Mouse (Mus musculus): ENCODE measurements around the gene S1pr5. TPM values are rescaled to one million over a fixed set of nuclear protein-coding genes. Genes with fewer than 3 reads are reported as not detected.
"Not testable (repeated sequence)": the region's sequence is repeated elsewhere in the genome, so short reads cannot be mapped to it uniquely, and the experiment has no call there.

S1pr5 gene
- polyA plus RNA-seq, 1 experiment = 3.6 TPM

DNA sequence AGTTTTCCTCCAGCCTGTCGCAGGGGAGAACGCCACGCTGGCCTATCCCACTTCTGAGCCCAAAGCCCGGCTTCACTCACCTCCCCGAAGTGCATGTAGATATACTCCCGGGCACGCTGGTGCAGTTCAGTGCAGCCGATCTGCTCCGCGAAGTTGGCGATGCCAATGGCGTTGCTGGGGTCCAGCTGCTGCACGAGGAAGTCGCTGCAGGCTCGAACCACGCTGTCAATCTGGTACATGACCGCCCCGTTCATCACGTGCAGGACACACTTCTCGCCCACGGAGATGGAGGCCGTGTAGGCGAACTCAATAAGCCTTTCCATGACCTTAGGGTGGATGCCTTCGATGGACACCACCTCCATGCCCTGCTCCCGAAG is 11.3 kb downstream of the S1pr5 start:
- peaks cover 9% of the 10 kb centered on the region for H3K4me1 ChIP-seq (ENCODE audit: control insufficient read depth, insufficient read depth, insufficient read length, low read length)
- 0 out of 2 replicates have a peak overlapping the region, but pooled peaks have one; percentile 9 for H3K27ac ChIP-seq (replicated peaks; ENCODE audit: low read depth, low read length)
- peak overlapping the region; percentile 91 for H3K4me3 ChIP-seq (ENCODE audit: insufficient read depth, low read depth, low read length)

DNA sequence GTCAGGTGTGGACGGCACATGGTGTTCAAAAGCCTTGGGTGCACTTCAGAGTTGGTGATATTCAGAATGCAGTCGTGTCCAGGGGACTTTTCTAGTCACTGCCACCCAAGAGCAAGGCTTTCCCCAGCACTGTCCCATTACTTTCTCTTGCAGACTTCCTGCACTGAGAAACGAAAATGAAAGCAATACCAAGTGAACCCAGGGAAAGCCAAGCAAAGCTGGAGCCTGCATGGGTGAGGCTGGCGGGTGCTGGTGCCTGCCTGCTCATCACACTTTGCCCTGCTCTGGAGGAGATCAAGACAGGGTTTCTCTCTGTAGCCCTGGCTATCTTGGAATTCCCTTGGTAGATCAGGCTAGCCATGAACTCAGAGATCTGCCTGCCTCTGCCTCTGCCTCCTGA is 12.9 kb downstream of the S1pr5 start:
- peaks cover 9% of the 10 kb centered on the region for H3K4me1 ChIP-seq (ENCODE audit: control insufficient read depth, insufficient read depth, insufficient read length, low read length)
- peak overlapping the region; percentile 18; the same call in 1 of the 2 replicates for H3K4me3 ChIP-seq (ENCODE audit: insufficient read depth, low read depth, low read length)
- peak overlapping the region; percentile 20 for H3K27ac ChIP-seq (replicated peaks; ENCODE audit: low read depth, low read length)

DNA sequence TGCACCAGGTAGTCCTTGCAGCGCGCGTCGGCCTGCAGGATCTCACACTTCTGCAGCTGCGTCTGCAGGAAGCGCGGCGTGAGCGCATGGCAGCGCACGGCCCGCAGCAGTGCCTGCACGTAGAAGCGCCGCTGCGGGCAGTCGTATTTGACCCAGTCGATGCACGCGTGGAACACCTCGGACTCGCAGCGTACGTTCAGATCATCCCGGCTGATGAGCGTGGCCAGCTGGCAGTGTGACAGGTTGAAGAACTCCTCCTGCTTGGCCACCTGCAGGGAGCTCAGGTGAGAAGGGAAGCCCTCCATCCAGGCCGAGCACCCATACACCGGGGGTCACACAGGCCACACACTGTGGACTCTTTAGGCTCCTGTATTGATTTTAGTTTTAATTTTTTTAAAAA is 14.4 kb downstream of the S1pr5 start:
- Histone ChIP-seq H3K4me1 (ENCODE audit: control insufficient read depth, insufficient read depth, insufficient read length, low read length) (peaks cover 9% of the 10 kb centered on the region), H3K27ac (replicated peaks; ENCODE audit: low read depth, low read length) (no peak overlapping the region), H3K4me3 (ENCODE audit: insufficient read depth, low read depth, low read length) (no peak overlapping the region)

DNA sequence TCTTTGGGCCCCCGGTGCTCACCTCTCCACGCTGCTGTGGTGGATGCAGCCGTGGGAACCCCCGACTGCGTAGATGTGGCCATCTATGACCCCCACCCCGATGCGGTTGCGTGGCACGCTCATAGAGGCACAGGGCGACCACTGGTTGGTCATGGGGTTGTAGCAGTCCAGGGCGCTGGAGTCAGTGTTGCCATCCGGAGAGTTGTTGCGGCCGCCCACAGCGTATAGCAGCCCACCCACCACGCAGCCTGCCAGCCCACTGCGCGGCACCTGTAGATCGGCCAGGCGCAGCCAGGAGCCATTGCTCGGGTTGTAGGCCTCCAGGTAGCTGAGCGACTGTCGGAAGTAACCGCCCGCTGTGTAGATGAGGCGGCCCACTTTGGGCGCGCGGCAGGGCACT is 14.9 kb downstream of the S1pr5 start:
- H3K4me3 ChIP-seq (ENCODE audit: insufficient read depth, low read depth, low read length) = no peak overlapping the region
- H3K4me1 ChIP-seq (ENCODE audit: control insufficient read depth, insufficient read depth, insufficient read length, low read length) = peaks cover 9% of the 10 kb centered on the region
- no peak overlapping the region for H3K27ac ChIP-seq (replicated peaks; ENCODE audit: low read depth, low read length)

DNA sequence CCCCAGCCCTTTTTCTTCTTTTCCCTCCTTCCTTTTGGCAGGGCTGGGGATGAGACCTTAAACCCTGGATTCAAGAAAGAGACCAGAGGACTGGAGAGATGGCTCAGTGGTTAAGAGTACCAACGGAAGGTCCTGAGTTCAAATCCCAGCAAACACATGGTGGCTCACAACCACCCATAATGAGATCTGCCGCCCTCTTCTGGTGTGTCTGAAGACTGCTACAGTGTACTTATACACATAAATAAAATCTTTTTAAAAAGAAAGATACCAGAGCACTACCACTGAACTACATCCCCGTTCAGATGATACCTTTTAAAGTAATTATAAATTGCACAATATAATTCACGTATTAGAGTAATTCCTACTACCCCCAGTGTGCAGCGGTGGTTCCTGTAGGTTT is 15.4 kb downstream of the S1pr5 start:
- H3K4me1 ChIP-seq (ENCODE audit: control insufficient read depth, insufficient read depth, insufficient read length, low read length) = peaks cover 9% of the 10 kb centered on the region
- no peak overlapping the region for H3K27ac ChIP-seq (replicated peaks; ENCODE audit: low read depth, low read length)
- H3K4me3 ChIP-seq (ENCODE audit: insufficient read depth, low read depth, low read length) = no peak overlapping the region

DNA sequence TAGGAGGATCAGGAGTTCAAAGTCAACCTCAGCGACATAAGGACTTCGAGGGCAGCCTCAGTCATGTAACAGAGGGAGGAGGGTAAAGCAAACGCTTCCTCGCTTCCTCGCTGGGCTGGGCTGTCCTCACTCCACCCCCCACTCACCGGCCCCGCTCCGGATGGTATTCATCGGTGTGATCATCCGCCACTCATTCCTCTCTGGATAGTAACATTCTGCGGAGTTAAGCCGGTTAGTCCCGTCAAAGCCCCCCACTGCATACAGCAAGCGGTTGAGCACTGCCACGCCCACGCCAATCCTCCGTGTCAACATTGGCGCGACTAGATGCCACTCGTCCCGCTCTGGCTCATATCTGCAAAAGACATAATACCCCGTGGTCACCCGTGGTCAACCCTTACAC is 16.7 kb downstream of the S1pr5 start:
- no peak overlapping the region for H3K27ac ChIP-seq (replicated peaks; ENCODE audit: low read depth, low read length)
- H3K4me1 ChIP-seq (ENCODE audit: control insufficient read depth, insufficient read depth, insufficient read length, low read length) = no peaks in the 10 kb centered on the region
- H3K4me3 ChIP-seq (ENCODE audit: insufficient read depth, low read depth, low read length) = no peak overlapping the region

DNA sequence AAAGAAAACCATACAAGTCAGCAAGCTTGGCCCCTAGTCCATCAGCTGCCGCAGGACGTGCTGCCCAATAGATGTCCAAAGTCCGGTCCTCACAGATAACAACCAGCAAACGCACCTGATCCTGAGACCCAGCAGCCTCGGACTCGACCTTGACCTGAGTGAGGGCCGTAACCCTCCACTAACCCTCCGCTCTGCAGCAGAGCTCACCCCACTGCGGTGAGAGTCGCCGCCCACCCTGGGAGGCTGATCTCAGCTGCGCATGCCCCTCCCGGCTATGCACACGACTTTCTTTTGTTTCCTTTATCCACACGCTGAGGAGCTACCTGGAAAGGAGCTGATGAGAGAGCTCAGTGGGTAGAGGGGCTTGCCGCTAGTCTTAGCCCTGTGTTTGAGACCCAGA is 20.9 kb downstream of the S1pr5 start:
- H3K4me3 ChIP-seq (ENCODE audit: insufficient read depth, low read depth, low read length) = peak overlapping the region; percentile 21; the same call in 1 of the 2 replicates
- no peak overlapping the region for H3K27ac ChIP-seq (replicated peaks; ENCODE audit: low read depth, low read length)
- no peaks in the 10 kb centered on the region for H3K4me1 ChIP-seq (ENCODE audit: control insufficient read depth, insufficient read depth, insufficient read length, low read length)

DNA sequence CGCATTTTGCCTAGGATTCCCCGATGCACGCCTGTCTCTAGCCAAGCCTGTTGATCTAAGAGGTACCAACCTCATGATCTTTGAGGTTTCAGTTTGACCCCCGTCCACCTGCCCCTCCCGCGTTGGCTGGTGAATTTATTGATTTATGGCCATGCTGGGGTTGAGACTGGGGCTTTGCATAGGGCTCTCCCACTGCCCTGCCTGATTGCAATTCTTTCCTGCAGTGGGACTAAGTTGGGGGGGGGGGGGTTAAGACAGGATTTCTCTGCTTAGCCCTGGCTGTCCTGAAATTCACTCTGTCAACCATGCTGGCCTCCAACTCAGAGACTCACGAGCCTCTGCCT is 22.9 kb downstream of the S1pr5 start:
- no peaks in the 10 kb centered on the region for H3K4me1 ChIP-seq (ENCODE audit: control insufficient read depth, insufficient read depth, insufficient read length, low read length)
- peak overlapping the region; percentile 49 for H3K4me3 ChIP-seq (ENCODE audit: insufficient read depth, low read depth, low read length)
- no peak overlapping the region for H3K27ac ChIP-seq (replicated peaks; ENCODE audit: low read depth, low read length)

DNA sequence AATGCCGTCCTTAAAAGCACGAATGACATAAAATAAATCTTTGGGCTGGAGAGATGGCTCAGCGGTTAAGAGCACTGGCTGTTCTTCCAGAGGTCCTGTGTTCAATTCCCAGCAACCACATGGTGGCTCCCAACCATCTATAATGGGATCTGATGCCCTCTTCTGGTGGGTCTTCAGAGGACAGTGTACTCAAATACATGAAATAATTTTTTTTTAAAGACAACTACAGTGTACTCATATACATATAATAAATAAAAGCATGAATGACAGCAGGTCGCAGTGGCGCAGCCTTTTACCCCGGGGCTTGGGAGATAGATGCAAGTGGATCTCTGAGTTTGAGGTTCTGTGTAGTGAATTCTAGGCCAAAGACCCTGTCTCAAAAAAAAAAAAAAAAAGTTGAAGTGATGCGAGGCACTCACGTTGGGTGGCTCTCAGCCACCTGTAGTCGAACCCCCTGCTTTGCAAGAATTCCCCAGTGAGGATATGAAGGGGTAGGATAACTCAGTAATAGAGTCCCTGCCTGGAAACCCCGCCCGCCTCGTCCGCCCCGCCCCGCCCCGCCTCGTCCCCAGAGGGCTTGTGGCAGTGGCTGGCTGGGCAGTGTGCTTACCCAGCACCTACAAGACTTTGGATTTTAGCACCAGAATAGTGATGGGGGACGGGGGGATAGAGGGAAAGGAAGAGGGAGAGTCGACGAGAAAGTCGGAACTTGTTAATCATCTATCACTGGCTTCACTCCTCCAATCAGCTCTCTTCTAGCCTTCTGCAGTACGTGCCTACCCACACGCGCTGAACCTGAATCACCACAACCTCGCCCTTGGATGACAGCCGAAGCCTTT is 23.4 kb downstream of the S1pr5 start:
- H3K4me3 ChIP-seq (ENCODE audit: insufficient read depth, low read depth, low read length) = peak overlapping the region; percentile 49
- no peak overlapping the region for H3K27ac ChIP-seq (replicated peaks; ENCODE audit: low read depth, low read length)
- no peaks in the 10 kb centered on the region for H3K4me1 ChIP-seq (ENCODE audit: control insufficient read depth, insufficient read depth, insufficient read length, low read length)

DNA sequence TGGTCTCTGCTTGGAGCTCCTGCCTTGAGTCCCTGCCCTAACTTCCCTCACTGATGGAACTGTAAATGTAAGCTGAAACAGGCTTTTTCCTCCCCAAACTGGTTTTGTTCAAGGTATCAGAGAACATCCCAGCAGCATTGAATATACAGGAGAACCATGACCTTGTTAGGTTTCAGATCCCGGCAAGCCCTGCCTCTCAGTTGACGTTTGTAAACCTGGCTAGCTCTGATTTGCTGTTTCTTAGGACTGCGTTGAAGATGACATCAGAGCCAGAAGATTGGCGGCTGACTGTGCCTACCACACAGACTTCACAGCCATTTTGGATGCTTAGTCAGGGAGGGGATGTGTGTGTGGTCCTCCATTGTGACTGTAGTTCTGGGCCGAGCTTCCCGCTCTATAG is 24.3 kb downstream of the S1pr5 start:
- H3K4me1 ChIP-seq (ENCODE audit: control insufficient read depth, insufficient read depth, insufficient read length, low read length) = no peaks in the 10 kb centered on the region
- H3K27ac ChIP-seq (replicated peaks; ENCODE audit: low read depth, low read length) = no peak overlapping the region
- H3K4me3 ChIP-seq (ENCODE audit: insufficient read depth, low read depth, low read length) = no peak overlapping the region

DNA sequence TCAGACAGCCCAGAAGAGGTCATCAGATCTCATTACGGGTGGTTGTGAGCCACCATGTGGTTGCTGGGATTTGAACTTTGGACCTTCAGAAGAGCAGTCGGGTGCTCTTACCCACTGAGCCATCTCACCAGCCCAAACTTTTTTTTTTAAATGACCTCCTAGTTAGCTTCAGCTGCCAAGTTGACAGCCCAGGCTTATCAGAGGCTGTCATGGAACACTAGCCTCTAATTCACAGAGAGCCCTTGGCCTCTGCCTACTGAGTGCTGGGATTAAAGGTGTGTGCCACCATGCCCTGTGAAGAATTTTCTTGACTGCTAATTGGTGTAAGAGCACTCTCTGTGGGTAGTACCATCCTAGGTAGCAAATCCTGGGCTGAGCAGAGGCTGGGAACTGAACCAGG is 24.8 kb downstream of the S1pr5 start:
- not testable (repeated sequence) for H3K4me3 ChIP-seq (ENCODE audit: insufficient read depth, low read depth, low read length); H3K4me1 ChIP-seq (ENCODE audit: control insufficient read depth, insufficient read depth, insufficient read length, low read length); H3K27ac ChIP-seq (replicated peaks; ENCODE audit: low read depth, low read length)

DNA sequence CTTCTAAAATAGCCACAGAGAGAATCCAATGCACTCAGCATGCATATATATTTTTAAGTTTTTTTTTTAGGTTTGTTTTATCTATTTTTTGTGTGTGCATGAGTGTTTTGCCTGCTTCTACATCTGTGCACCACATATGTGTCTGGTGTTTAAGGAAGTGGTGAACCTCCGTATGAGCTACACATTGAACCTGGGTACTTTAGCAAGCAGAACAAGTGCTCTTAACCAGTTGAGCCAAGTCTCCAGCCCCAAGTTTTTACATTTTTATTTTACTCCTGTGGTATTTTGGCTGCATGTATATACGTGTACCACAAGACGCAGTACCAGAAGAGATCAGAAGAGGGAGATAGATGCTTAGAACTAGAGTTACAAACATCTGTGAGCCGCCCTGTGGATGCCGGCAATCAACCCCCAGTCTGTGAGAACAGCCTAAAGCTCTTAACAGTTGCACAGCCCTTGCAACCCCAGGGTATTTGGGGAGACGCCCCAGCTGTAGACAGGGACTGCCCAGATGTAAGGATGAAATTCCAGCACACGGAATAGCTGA is 26.8 kb downstream of the S1pr5 start:
- Histone ChIP-seq H3K4me3 (ENCODE audit: insufficient read depth, low read depth, low read length) (no peak overlapping the region), H3K4me1 (ENCODE audit: control insufficient read depth, insufficient read depth, insufficient read length, low read length) (0 out of 2 replicates have a peak, but pooled peaks cover 1% of the 10 kb centered on the region), H3K27ac (replicated peaks; ENCODE audit: low read depth, low read length) (no peak overlapping the region)

DNA sequence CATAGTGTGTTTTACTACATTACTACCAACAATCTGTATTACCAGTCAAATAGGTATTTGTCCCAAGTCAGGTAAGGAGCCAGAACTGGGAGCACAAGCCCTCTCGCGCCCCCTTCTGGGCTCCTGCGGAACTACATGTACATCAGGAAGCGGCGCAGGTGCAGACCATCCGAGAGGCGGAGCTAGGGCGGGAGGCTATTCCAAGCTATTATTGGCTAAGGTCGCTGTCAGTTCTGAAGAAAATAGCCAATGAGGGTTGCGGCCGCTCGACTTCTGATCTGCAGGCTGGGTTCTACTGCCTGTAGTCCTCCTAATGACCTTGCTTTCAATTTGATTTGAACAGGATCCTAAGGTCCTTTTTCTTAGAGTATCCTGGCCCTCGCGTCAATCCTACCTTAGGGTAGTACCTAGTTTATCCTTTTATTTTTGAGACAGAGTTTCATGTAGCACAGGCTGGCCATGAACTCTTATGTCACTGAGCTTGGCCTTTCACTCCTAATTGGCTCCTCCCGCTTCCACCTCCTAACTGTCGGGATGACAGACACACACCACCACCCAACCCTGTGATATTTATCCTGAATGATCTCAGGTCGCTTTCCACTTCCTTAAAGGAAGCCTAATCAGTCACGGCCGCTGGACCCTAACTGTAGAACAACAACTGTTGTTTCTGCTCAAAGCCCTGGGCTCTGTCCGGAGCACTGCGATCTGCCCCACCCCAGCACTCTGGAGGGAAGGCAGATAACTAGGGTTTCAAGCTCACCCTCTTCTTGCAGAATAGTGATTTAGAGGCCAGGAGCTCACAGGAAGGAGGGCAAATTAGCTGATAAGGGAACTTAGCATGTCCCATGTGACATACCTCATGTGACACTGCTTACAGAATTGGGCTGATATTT is 27.5 kb downstream of the S1pr5 start:
- H3K4me3 ChIP-seq (ENCODE audit: insufficient read depth, low read depth, low read length) = peak overlapping the region; percentile 48

DNA sequence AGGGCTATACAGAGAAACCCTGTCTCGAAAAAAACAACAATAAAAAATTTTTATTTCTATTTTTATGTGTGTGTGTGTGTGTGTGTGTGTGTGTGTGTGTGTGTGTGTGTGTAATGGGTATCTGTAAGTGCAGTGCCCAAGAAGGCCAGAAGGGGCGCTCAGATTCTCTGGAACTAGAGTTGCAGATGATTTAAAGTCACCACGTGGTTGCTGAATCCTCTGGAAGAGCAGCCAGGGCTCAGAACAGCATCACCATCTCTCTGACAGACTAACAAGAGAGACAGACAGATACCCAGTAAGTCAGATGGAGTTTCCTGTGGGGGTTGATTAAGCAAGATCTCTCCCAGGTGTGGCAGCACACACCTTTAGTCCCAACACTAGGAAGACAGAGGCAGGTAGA is 28.4 kb downstream of the S1pr5 start:
- peaks cover 11% of the 10 kb centered on the region for H3K4me1 ChIP-seq (ENCODE audit: control insufficient read depth, insufficient read depth, insufficient read length, low read length)
- H3K4me3 ChIP-seq (ENCODE audit: insufficient read depth, low read depth, low read length) = no peak overlapping the region
- no peak overlapping the region for H3K27ac ChIP-seq (replicated peaks; ENCODE audit: low read depth, low read length)

More for the DNA sequence above, 27.5 kb downstream of the S1pr5 start:
- Histone ChIP-seq H3K27ac (replicated peaks; ENCODE audit: low read depth, low read length) (peak overlapping the region; percentile 71), H3K4me1 (ENCODE audit: control insufficient read depth, insufficient read depth, insufficient read length, low read length) (peaks cover 8% of the 10 kb centered on the region; the same call in 1 of the 2 replicates)

DNA sequence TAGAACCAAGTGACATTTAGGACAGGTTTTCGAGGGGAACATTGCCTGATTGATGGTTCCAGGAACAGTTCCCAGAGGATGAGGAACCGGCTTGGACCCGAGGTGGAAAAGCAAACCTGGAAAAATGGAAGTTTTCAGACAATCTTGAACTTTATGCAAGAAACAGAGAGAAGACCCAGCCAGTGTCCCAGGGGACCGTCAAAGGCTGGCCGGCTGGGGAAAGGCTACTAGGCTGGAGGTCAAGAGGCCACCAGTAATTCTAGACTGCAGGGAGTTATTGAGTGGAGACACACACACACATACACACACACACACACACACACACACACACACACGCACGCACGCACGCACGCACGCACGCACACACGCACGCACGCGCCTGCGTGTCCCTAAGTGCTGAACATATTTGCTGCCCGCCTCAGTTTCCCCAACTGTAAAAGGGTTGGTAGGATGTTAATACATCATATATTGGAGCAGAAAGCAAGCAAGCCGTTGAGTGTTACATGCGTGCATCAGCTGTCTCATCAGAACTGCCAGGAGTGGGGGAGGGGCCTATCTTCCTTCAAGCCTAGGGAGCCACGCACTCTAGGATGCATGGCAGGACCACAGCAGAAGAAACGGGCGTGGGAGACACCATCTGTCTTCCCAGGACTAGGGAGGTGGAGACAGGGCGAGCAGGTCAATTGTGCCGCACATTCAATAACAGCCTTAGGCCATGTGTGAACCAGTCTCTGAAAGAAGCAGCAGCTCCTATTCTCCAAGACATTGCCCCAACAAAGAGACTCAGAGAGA is 32.0 kb downstream of the S1pr5 start:
- Histone ChIP-seq H3K4me1 (ENCODE audit: control insufficient read depth, insufficient read depth, insufficient read length, low read length) (peaks cover 11% of the 10 kb centered on the region), H3K27ac (replicated peaks; ENCODE audit: low read depth, low read length) (peak overlapping the region; percentile 54)

More for the DNA sequence above, 32.0 kb downstream of the S1pr5 start:
- H3K4me3 ChIP-seq (ENCODE audit: insufficient read depth, low read depth, low read length) = no peak overlapping the region
